Mouse (Mus musculus) neural tube, embryonic 11.5 days (tissue): Measurements from ENCODE around the gene Ero1lb. TPM values are rescaled to one million over a fixed set of nuclear protein-coding genes. Genes with fewer than 3 reads are reported as not detected.

Experiments
- ATAC-seq: fragments of 200-750 bp; cut with Nextera tagmentation; 2 replicates; pipeline ENCODE4 v1.8.0; 2017; ENCODE audit warnings: moderate number of reproducible peaks, mild to moderate bottlenecking, moderate TSS enrichment, moderate library complexity; ENCODE audit not compliant: insufficient read depth, low FRiP score, low TSS enrichment
- DNase-seq: peaks from one replicate; pipeline ENCODE4 v3.0.0-alpha.2; 2015; ENCODE audit warnings: low spot score
- H3K27ac ChIP-seq: fragments of 300-500 bp; sonication (generic); 2 replicates; pipeline ENCODE4 v1.5.1; 2014; ENCODE audit warnings: low read depth, mild to moderate bottlenecking, low read length
- H3K27me3 ChIP-seq: fragments of 300-500 bp; sonication (generic); 2 replicates; pipeline ENCODE4 v1.6.1; 2014; ENCODE audit warnings: mild to moderate bottlenecking, low read length, mixed read lengths; ENCODE audit not compliant: control insufficient read depth, insufficient read depth
- H3K36me3 ChIP-seq: fragments of 300-500 bp; sonication (generic); 2 replicates; pipeline ENCODE4 v1.6.1; 2014; ENCODE audit warnings: mild to moderate bottlenecking, low read length, moderate library complexity, mixed read lengths; ENCODE audit not compliant: control insufficient read depth, insufficient read depth
- H3K4me1 ChIP-seq: fragments of 300-500 bp; sonication (generic); 2 replicates; pipeline ENCODE4 v1.6.1; 2014; ENCODE audit warnings: low read length, mixed read lengths; ENCODE audit not compliant: control insufficient read depth, insufficient read depth
- H3K4me2 ChIP-seq: fragments of 300-500 bp; sonication (generic); 2 replicates; pipeline ENCODE4 v1.6.1; 2014; ENCODE audit warnings: low read depth, mild to moderate bottlenecking, moderate library complexity
- H3K4me3 ChIP-seq: fragments of 300-500 bp; sonication (generic); 2 replicates; pipeline ENCODE4 v1.5.1; 2014; ENCODE audit warnings: low read depth, low read length
- H3K9ac ChIP-seq: fragments of 300-500 bp; sonication (generic); 2 replicates; pipeline ENCODE4 v1.6.1; 2014; ENCODE audit warnings: mild to moderate bottlenecking, low read length
- H3K9me3 ChIP-seq: fragments of 300-500 bp; sonication (generic); 2 replicates; pipeline ENCODE4 v1.6.1; 2016; ENCODE audit warnings: low read length; ENCODE audit not compliant: control insufficient read depth
- WGBS: fragments of 180-500 bp; shearing (Covaris S2); extraction: QIAGEN DNeasy Blood & Tissue Kit; methylation state at CpG from one replicate; pipeline ENCODE4 v1.1.7; 2014; 5-methylcytosine and 5-hydroxymethylcytosine counted together
- polyA plus RNA-seq: library from polyadenylated mRNA; unstranded; fragments of >200 nt; fragmentation: Nextera tagmentation; extraction: Ambion mirVana; gene quantifications from 2 replicates; pipeline ENCODE4 v1.2.1, GENCODE M21; 2014

Ero1lb gene
- polyA plus RNA-seq, 1 experiment from 2014 or later = 12.0 TPM

- Histone ChIP-seq H3K9ac (no peak overlapping the region), H3K36me3 (no peaks in the 10 kb centered on the region), H3K27me3 (no peaks in the 10 kb centered on the region), H3K9me3 (no peaks in the 10 kb centered on the region), H3K27ac (no peak overlapping the region), H3K4me2 (no peak overlapping the region), H3K4me3 (no peak overlapping the region), H3K4me1 (no peaks in the 10 kb centered on the region)
- ATAC-seq (no peak), DNase-seq (no peak)
- WGBS = 65% methylated on average over 13 of the region's 13 CpGs
These were observed 25.6 kb upstream of the Ero1lb start for GRCm38 (mm10) chr13:12540119-12540518.

GRCm38 (mm10) chr13:12542006-12542981, 23.4 kb upstream of the Ero1lb start:
- 14% methylated on average over 23 of the region's 23 CpGs for WGBS
- H3K4me1 ChIP-seq = no peaks in the 10 kb centered on the region
- peak; percentile 59 for DNase-seq
- H3K9ac ChIP-seq = no peak overlapping the region
- H3K9me3 ChIP-seq = no peaks in the 10 kb centered on the region
- peak; percentile 67; the same call in 1 of the 2 replicates for ATAC-seq
- H3K27me3 ChIP-seq = no peaks in the 10 kb centered on the region
- no peak overlapping the region for H3K4me3 ChIP-seq
- no peaks in the 10 kb centered on the region for H3K36me3 ChIP-seq
- no peak overlapping the region for H3K27ac ChIP-seq
- no peak overlapping the region for H3K4me2 ChIP-seq

- H3K27ac ChIP-seq = no peak overlapping the region
- no peak overlapping the region for H3K4me3 ChIP-seq
- no peak overlapping the region for H3K4me2 ChIP-seq
- no peaks in the 10 kb centered on the region for H3K36me3 ChIP-seq
- H3K4me1 ChIP-seq = no peaks in the 10 kb centered on the region
- H3K9me3 ChIP-seq = no peaks in the 10 kb centered on the region
- no peaks in the 10 kb centered on the region for H3K27me3 ChIP-seq
- DNase-seq (no peak), ATAC-seq (no peak)
- H3K9ac ChIP-seq = no peak overlapping the region
- 87% methylated on average over 5 of the region's 5 CpGs for WGBS
These were observed 22.4 kb upstream of the Ero1lb start for GRCm38 (mm10) chr13:12543246-12543645.

GRCm38 (mm10) chr13:12543880-12544568, 21.6 kb upstream of the Ero1lb start:
- 89% methylated on average over 8 of the region's 8 CpGs for WGBS
- H3K4me2 ChIP-seq = no peak overlapping the region
- DNase-seq = no peak

GRCm38 (mm10) chr13:12554211-12554610, 11.5 kb upstream of the Ero1lb start:
- no peaks in the 10 kb centered on the region for H3K9me3 ChIP-seq
- no peaks in the 10 kb centered on the region for H3K36me3 ChIP-seq
- no peaks in the 10 kb centered on the region for H3K4me1 ChIP-seq
- H3K27ac ChIP-seq = no peak overlapping the region
- WGBS = 70% methylated on average over 4 of the region's 4 CpGs
- no peak overlapping the region for H3K4me2 ChIP-seq
- no peak for ATAC-seq
- H3K9ac ChIP-seq = no peak overlapping the region
- no peak for DNase-seq
- no peaks in the 10 kb centered on the region for H3K27me3 ChIP-seq
- no peak overlapping the region for H3K4me3 ChIP-seq

More at GRCm38 (mm10) chr13:12543880-12544568, 21.6 kb upstream of the Ero1lb start:
- H3K36me3 ChIP-seq = no peaks in the 10 kb centered on the region
- no peak overlapping the region for H3K4me3 ChIP-seq
- no peak overlapping the region for H3K9ac ChIP-seq
- H3K9me3 ChIP-seq = no peaks in the 10 kb centered on the region
- no peak overlapping the region for H3K27ac ChIP-seq
- no peak for ATAC-seq
- H3K27me3 ChIP-seq = no peaks in the 10 kb centered on the region
- H3K4me1 ChIP-seq = no peaks in the 10 kb centered on the region

- H3K27ac ChIP-seq = no peak overlapping the region
- 64% methylated on average over 3 of the region's 3 CpGs for WGBS
- no peak overlapping the region for H3K4me3 ChIP-seq
- H3K9ac ChIP-seq = no peak overlapping the region
- no peaks in the 10 kb centered on the region for H3K36me3 ChIP-seq
- no peak overlapping the region for H3K4me2 ChIP-seq
- H3K27me3 ChIP-seq = no peaks in the 10 kb centered on the region
- ATAC-seq = no peak
- no peaks in the 10 kb centered on the region for H3K4me1 ChIP-seq
- DNase-seq = no peak
- H3K9me3 ChIP-seq = no peaks in the 10 kb centered on the region
These were observed 6.6 kb upstream of the Ero1lb start for GRCm38 (mm10) chr13:12559044-12559443.

GRCm38 (mm10) chr13:12559462-12560120, 6.1 kb upstream of the Ero1lb start:
- H3K4me1 ChIP-seq = no peaks in the 10 kb centered on the region
- no peaks in the 10 kb centered on the region for H3K27me3 ChIP-seq

GRCm38 (mm10) chr13:12561729-12562128, 3.9 kb upstream of the Ero1lb start:
- no peak overlapping the region for H3K4me3 ChIP-seq
- H3K9me3 ChIP-seq = no peaks in the 10 kb centered on the region
- ATAC-seq = no peak
- peaks cover 4% of the 10 kb centered on the region; the same call in 1 of the 2 replicates for H3K4me1 ChIP-seq
- H3K4me2 ChIP-seq = no peak overlapping the region
- no peak for DNase-seq
- no peak overlapping the region for H3K27ac ChIP-seq
- H3K27me3 ChIP-seq = 0 out of 2 replicates have a peak, but pooled peaks cover 2% of the 10 kb centered on the region
- WGBS = 59% methylated on average over 2 of the region's 2 CpGs
- no peaks in the 10 kb centered on the region for H3K36me3 ChIP-seq
- no peak overlapping the region for H3K9ac ChIP-seq

More at GRCm38 (mm10) chr13:12559462-12560120, 6.1 kb upstream of the Ero1lb start:
- Histone ChIP-seq H3K9me3 (no peaks in the 10 kb centered on the region), H3K27ac (no peak overlapping the region), H3K4me3 (no peak overlapping the region), H3K36me3 (no peaks in the 10 kb centered on the region), H3K4me2 (no peak overlapping the region), H3K9ac (no peak overlapping the region)
- ATAC-seq (no peak), DNase-seq (no peak)
- WGBS = 63% methylated on average over 6 of the region's 6 CpGs
